Mouse (Mus musculus) right cerebral cortex, postnatal 10 days (tissue): ENCODE data around the gene Ada.

ENCODE experiments used
- DNase-seq, 2 experiments: peaks; one replicate each; pipeline ENCODE4 v3.0.0; 2021; ENCODE audit warnings: low spot score in 2 of 2

Ada gene

DNA sequence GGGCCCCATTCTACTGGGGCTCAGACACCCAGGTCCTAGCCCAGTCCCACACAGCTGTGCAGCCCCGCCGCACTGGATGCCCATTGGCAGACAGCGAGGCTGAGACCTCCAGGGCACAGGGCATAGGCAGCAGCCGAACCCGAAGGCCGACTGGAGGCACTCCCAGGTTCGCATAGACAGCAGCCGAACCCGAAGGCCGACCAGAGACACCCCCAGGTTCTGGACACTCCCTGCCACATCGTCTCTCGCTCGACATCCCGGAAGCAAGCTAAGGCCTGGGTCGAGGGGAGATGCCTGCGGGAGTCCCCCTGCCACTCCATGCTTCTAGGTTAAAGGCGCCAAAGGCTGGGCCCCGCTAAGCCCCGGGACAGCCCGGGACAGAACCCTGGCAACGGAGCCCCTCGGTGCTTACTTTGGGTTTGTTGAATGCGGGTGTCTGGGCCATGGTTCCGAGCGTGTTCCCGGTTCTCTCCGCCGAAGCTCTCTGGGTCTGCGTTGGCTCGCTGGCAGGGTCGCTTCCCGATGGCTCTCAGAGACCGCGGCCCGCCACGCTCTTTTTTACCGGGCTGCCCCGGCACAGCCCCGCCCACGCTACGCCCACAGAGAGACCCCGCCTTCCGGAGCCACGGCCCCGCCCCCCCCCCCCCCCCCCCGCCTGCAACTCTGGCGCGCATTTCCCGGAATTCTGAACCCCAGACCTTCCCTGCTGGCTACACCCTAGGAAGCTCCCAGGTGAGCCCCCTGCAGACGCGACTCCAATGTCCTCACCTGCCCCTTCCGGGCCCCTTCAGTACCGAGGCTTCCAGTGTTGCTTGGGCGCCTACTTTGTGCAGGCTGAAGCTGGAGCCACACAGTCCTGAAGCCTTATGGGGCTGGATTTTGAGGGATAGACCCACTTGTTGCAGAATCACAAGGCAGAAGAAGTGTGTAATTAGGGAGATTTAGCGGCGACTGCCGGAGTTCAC, at the start of gene Ada:
Gene Ada (minus strand): TSS at position 593 of the 965 bp plus-strand sequence.
- DNase-seq = peak; percentile 52 to 68

DNA sequence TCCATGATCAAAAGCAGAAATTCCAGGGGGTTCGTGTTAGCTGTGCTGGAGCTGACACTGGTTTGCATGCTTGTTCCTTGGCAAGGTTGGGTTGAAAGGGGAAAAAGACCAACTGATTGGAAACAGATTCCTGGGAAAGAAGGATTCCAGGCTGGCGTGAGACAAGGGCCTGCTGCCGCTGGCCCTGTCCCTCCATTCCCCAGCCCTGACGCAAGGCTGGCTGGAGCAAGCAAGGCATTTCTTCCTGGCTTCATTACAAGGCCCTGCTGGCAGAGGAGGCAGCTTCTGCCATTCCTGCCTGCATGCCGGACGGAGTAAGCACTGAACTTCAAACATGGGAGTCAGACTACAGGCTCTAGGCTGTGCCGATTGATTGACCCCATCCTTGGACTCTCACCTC, 48.4 kb upstream of the Ada start:
- DNase-seq = no peak

GRCm38 (mm10) chr2:163788484-163788883, 38.4 kb upstream of the Ada start:
- DNase-seq = peak; percentile 77 to 80

DNA sequence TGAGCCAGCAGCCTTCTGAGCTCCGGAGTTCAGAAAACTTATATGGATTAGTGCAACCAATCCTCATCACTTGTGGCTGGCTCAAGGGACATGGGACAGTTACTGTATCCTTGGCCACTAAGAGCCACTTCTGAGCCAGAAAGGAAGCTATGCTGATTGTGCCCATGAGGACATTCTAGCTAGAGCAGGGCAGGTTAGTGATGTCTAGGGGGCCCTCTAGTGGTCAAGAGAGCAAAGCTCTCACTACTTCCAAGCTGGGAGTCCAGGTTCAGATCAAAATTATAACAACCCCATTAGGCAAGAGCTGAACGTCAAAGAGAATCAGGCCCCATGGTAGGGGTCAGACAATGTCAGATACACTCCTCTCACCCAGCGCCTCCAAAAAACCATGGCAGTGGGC, 37.7 kb upstream of the Ada start:
- peak in 1 of 2 experiments; percentile 46 for DNase-seq

DNA sequence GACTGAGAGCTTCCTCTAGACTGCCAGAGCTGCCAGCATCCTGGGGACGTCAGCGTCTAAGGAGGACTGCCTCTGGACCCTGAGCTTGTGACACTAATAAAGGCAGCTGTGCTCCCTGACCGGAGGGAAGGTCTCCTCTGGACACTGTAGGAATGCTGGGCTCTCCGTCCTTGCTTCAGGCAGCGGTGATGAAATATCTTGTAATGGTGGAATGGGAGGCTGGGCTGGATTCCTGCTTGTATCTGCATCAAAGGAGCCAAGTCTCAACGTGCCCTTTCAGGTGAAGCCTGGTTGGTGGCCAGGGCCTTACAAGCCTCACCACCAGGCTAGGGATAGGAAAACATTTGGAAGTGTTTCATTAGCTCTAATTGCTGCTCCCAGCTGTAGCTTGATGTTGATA, 37.0 kb upstream of the Ada start:
- DNase-seq = no peak

- DNase-seq = no peak
Observed at GRCm38 (mm10) chr2:163783901-163784300, 33.9 kb upstream of the Ada start.

DNA sequence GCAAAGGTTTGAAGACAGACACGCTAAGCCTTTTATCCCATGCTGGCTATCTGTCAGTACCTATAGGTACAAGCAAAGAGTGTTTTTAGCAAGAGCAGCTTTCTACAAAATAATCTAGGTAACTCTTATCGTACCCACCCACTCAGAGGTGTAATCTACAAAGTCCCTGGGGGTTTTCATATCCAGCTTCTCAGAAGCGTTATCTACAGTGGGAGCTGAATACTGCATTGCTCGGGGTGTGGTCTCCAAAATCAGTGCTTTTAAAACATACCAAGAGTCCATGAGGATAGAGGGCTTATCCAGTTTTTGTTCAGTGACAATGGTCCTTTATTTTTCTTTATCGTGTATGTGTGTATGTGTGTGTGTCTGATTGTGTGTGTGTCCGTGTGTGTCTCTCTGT, 33.3 kb upstream of the Ada start:
- no peak for DNase-seq

- DNase-seq = no peak
Observed at GRCm38 (mm10) chr2:163778896-163779295, 28.9 kb upstream of the Ada start.

- DNase-seq = no peak
Observed at GRCm38 (mm10) chr2:163777061-163777460, 27.0 kb upstream of the Ada start.

GRCm38 (mm10) chr2:163776661-163777060, 26.6 kb upstream of the Ada start:
- DNase-seq = no peak

- no peak for DNase-seq
Observed at GRCm38 (mm10) chr2:163770731-163771130, 20.7 kb upstream of the Ada start.

- DNase-seq = no peak
Observed at GRCm38 (mm10) chr2:163766890-163767289, 16.9 kb upstream of the Ada start.

DNA sequence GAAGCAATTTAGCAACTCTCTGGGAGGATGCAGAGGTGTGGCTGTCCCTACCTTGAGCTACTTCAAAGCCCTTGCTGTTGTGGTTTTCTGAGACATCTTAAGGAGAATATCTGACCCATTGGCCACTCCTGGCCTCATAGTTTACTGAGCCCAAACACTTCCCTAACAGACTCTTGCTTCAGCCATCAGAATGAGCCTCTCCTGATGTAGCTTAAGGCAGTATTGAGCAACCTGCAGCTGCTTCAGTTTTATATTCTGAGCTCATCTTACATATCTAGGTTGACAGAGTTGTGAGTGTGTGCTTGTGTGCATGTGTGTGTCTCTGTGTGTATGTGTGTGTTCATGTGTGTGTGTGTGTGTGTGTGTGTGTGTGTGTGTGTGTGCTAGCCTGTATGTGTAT, 16.2 kb upstream of the Ada start:
- no peak for DNase-seq

GRCm38 (mm10) chr2:163761402-163761801, 11.4 kb upstream of the Ada start:
- DNase-seq = no peak

DNA sequence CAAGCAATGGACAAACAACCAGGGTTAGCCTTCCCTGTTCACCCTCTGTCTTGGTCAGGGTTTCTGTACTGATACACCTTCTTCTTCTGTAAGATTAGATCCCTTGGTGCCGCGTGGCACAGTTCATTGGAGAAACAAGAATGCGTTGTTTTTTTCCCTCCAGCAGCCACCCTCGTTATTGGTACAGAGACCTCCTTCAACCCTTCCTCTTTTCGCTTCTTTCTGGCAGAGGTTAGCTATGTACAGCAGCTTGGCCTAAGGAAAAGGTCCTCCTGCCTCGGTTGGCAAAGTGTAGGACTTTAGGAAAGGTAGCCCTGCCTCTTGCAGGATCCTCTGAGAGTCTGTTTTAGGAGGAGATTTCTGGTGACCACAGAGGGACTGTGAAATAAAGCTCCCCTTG, 10.6 kb upstream of the Ada start:
- DNase-seq = no peak

DNA sequence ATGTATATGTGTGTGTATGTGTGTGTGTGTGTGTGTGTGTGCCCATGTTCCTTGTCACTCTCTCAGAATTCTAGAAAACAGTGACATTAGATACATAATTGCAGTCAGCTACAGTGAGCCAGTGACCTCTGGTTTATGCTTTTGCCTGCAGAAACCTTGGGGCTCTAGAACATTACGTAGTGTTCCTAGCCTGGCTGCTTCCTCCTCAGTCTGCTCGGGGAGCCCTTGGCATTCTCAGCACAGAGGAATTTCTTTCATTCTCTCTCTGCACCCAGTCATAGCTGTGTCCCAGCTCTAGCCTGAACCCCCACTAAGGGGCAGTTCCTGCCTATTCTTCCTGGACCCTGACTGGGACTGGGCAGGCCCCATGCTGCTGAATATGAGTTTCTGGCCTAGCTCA, 8.1 kb upstream of the Ada start:
- no peak for DNase-seq

- DNase-seq = peak; percentile 51 to 60
Observed at GRCm38 (mm10) chr2:163756723-163757122, 6.7 kb upstream of the Ada start.

DNA sequence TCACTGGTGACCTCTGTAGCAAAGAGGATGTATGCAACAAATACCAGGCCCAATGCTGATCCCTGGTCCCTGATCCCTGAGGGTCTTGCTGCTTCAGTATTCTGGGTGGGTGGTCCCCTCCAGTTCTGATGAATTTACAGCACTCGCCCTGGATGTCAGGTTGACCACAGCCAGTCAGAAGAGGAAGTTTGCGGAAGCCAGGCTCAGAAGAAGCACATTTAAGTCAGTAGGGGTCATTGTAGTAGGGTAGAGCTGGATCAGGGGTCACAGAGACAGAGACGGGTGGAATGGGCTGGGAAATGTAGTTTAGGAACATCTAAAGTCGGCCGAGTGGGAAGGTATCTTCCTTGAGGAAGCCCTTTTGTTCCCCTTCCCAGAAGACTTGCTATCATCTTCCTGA, 4.2 kb upstream of the Ada start:
- no peak for DNase-seq

GRCm38 (mm10) chr2:163744801-163745570, 5.1 kb downstream of the Ada start:
- DNase-seq = no peak

DNA sequence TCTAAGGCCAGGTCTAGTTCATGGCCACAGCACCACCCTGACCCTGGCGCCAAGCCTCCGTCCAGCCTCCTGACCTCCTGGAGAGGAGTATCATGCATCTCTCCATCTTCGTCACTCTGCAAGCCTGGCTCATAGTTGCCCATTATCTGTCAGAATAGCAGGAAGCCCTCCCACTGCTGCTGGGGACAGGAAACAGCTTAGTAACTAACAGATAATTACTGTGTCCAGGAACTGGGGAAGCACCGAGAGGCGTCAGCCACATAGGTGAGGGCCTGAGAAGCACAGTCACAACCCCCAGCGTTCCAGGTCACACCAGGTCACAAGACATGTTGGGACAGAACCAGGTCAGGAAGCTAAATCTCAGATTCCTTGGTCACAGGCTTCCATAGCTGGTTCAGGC, 6.7 kb downstream of the Ada start:
- DNase-seq = no peak

- no peak for DNase-seq
Observed at GRCm38 (mm10) chr2:163742656-163743055, 7.4 kb downstream of the Ada start.

- no peak for DNase-seq
Observed at GRCm38 (mm10) chr2:163735980-163736379, 14.1 kb downstream of the Ada start.

DNA sequence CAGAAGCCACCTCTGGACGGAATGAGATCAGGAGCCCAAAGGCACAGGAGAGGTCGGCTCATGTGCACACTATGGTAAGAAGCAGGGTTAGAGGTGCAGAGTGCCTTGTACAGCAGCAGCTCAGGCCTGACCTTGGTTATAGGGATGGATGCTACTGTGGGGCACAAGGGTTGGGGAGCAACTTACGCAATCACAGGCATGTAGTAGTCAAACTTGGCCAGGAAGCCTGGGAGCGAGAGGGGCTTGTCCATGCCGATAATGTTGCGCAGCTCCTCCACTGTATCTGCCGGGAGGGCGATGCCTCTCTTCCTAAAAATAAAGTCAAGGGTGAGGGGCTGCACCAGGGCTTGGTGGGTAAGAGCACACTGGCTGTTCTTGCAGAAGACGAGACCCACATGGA, 14.9 kb downstream of the Ada start:
- DNase-seq = no peak
